8 mouse cellular contexts compared by ENCODE assay signal in genomic region chr5:36373246-36373891, GRCm38 (mm10). TPM values are rescaled to one million over a fixed set of nuclear protein-coding genes. Genes with fewer than 3 reads are reported as not detected.
DNase-seq lines count a peak whose midpoint lies in the region; ATAC-seq and TF ChIP-seq lines count a peak whose summit lies in the region.

No protein-coding gene starts in this region.

- H3K27me3 ChIP-seq in G1E (ENCODE audit: insufficient read depth, low read length): peaks cover 11% of the 10 kb centered on the region
- no peaks in the 10 kb centered on the region for H3K27me3 ChIP-seq in heart, embryonic 11.5 days (ENCODE audit: control insufficient read depth, insufficient read depth, low read length)
- H3K27me3 ChIP-seq in neural tube, embryonic 11.5 days (ENCODE audit: control insufficient read depth, insufficient read depth, low read length): no peaks in the 10 kb centered on the region

- peak; percentile 51 for DNase-seq in adrenal gland, postnatal 10 days
- no peak for DNase-seq in adrenal gland, postnatal 4 days (ENCODE audit: low spot score in 2 of 2)
- DNase-seq in G1E (ENCODE audit: low spot score): peak; percentile 45
- peak; percentile 71 for DNase-seq in kidney, postnatal 14 days
- peak; percentile 62 for DNase-seq in neural tube, embryonic 11.5 days (ENCODE audit: low spot score)
- no peak for DNase-seq in left cerebral cortex, adult 8-10 months (ENCODE audit: low spot score in 2 of 2)
- no peak for DNase-seq in right cerebral cortex, postnatal 4 days

- 0 out of 2 replicates have a peak overlapping the region, but pooled peaks have one; percentile 35 for H3K27ac ChIP-seq in heart, embryonic 11.5 days (ENCODE audit: low read depth, low read length)
- H3K27ac ChIP-seq in neural tube, embryonic 11.5 days (ENCODE audit: low read depth, low read length): peak overlapping the region; percentile 47

- 27% methylated on average over 11 of the region's 11 CpGs for WGBS in heart, embryonic 11.5 days (ENCODE audit: insufficient replicate concordance)
- WGBS in neural tube, embryonic 11.5 days: 8% methylated on average over 11 of the region's 11 CpGs

- peak; percentile 34 for ATAC-seq in G1E (ENCODE audit: extremely low read depth, insufficient number of reproducible peaks, low FRiP score, poor library complexity, severe bottlenecking)
- 0 out of 2 replicates have a peak, but pooled peaks have one; percentile 27 for ATAC-seq in heart, embryonic 11.5 days (replicated peaks; ENCODE audit: insufficient number of reproducible peaks, low FRiP score, low TSS enrichment)
- ATAC-seq in neural tube, embryonic 11.5 days (ENCODE audit: insufficient read depth, low FRiP score, low TSS enrichment): 0 out of 2 replicates have a peak, but pooled peaks have one; percentile 35

- TF ChIP-seq CTCF in G1E (IDR thresholded peaks at IDR 0.05; ENCODE audit: low read depth, low read length): no peak

- H3K4me2 ChIP-seq in heart, embryonic 11.5 days: no peak overlapping the region
- H3K4me2 ChIP-seq in neural tube, embryonic 11.5 days (ENCODE audit: low read depth): no peak overlapping the region

- H3K9me3 ChIP-seq in G1E (replicated peaks): no peaks in the 10 kb centered on the region
- no peaks in the 10 kb centered on the region for H3K9me3 ChIP-seq in heart, embryonic 11.5 days (replicated peaks; ENCODE audit: control insufficient read depth, low read length)
- no peaks in the 10 kb centered on the region for H3K9me3 ChIP-seq in neural tube, embryonic 11.5 days (ENCODE audit: control insufficient read depth, low read length)

- H3K9ac ChIP-seq in heart, embryonic 11.5 days (ENCODE audit: low read depth, low read length): peak overlapping the region; percentile 17; the same call in 1 of the 2 replicates
- no peak overlapping the region for H3K9ac ChIP-seq in neural tube, embryonic 11.5 days (ENCODE audit: low read length)

- H3K4me1 ChIP-seq in G1E (ENCODE audit: insufficient read depth, low read depth, low read length): peaks cover 48% of the 10 kb centered on the region
- H3K4me1 ChIP-seq in heart, embryonic 11.5 days (ENCODE audit: control insufficient read depth, insufficient read depth, low read length): peaks cover 31% of the 10 kb centered on the region
- peaks cover 44% of the 10 kb centered on the region for H3K4me1 ChIP-seq in neural tube, embryonic 11.5 days (ENCODE audit: control insufficient read depth, insufficient read depth, low read length)

- no peaks in the 10 kb centered on the region for H3K36me3 ChIP-seq in G1E (replicated peaks)
- H3K36me3 ChIP-seq in heart, embryonic 11.5 days (ENCODE audit: control insufficient read depth, insufficient read depth, low read length): no peaks in the 10 kb centered on the region
- H3K36me3 ChIP-seq in neural tube, embryonic 11.5 days (ENCODE audit: control insufficient read depth, insufficient read depth, low read length): no peaks in the 10 kb centered on the region

- H3K4me3 ChIP-seq in G1E (ENCODE audit: low read depth, low read length): no peak overlapping the region; the same call in 1 of the 2 replicates
- no peak overlapping the region for H3K4me3 ChIP-seq in heart, embryonic 11.5 days (ENCODE audit: low read depth, low read length)
- no peak overlapping the region for H3K4me3 ChIP-seq in neural tube, embryonic 11.5 days (ENCODE audit: low read depth, low read length)

RNA-seq across cellular contexts. Expression of gene Sorcs2, which starts 24.6 kb away (rescaled TPM):
- 10 to 100 TPM; 11.4 to 14.6 TPM for total RNA-seq in adrenal gland, postnatal 10 days (2021)
- 10 to 100 TPM; 33.0 to 35.5 TPM for total RNA-seq in adrenal gland, postnatal 4 days (2021)
- total RNA-seq in G1E (2014; fragmentation: Nextera tagmentation) (not detected in 2 replicates), G1E (2017) (under 0.01 and 0.22 TPM in 2 replicates)
- 0.04 and 0.07 TPM in 2 replicates for polyA plus RNA-seq in G1E (2012)
- polyA plus RNA-seq in heart, embryonic 11.5 days (2014; fragmentation: Nextera tagmentation; extraction: Ambion mirVana): 7.1 and 7.3 TPM in 2 replicates
- 7.9 and 9.1 TPM in 2 replicates for polyA plus RNA-seq in neural tube, embryonic 11.5 days (2014; fragmentation: Nextera tagmentation; extraction: Ambion mirVana)
- total RNA-seq in left cerebral cortex, adult 8-10 months (2022): 10 to 100 TPM; 37.3 to 41.7 (median 41.3) TPM

Comparison
In these comparisons a context has a peak if more than half of its experiments do, and no peak if none do; other contexts are left out.
1. DNase-seq: peak in adrenal gland, postnatal 10 days (single experiment), G1E (single experiment), kidney, postnatal 14 days (single experiment) and neural tube, embryonic 11.5 days (single experiment); none in adrenal gland, postnatal 4 days (0 of 2), left cerebral cortex, adult 8-10 months (0 of 2) and right cerebral cortex, postnatal 4 days (single experiment).
2. RNA of gene Sorcs2, which starts 24.6 kb away (total RNA-seq): 37.3 to 41.7 TPM in left cerebral cortex, adult 8-10 months, 33.0 to 35.5 TPM in adrenal gland, postnatal 4 days and 11.4 to 14.6 TPM in adrenal gland, postnatal 10 days; under 0.01 to 0.22 TPM in G1E; every median in the first group is over 10 times any median in the second.
3. Peak in every context shown above with its lines, with median percentiles within 50 percentile points of each other: ATAC-seq.